Mouse (Mus musculus): ENCODE data around the gene Gm44502.
"Not testable (repeated sequence)": the region's sequence is repeated elsewhere in the genome, so short reads cannot be mapped to it uniquely, and the experiment has no call there.

Gm44502 gene

DNA sequence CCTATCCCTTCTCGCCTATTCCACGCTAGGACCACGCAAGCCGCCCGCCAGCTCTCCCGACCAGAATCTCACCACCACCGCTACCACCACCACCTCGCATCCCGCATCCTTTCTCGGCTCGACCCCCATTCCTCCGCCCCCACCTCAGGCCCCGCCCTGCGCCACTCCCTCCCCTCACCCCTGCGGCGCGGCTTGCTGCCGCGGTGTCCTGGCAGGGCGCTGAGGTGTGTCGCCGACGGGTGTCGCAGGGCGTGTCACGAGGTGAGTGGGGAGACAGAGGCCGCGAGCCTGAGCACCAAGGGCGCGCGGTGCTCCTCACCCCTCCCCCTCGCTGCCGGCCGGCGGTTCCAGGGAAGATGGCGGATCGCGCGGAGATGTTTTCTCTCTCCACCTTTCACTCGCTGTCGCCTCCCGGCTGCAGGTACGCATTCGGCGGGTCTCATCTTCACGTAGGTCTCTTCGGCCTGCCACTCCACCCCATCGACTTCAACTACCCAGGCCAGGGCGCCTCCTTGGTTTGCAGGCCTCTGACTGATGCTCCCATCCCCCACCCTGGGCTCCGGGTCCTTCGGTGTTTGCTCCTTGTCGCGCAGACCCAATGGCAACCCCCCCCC lies 24.5 kb upstream of the Gm44502 start, which contains the start of gene Mapk8ip2:
Gene Mapk8ip2 (plus strand): TSS at position 49 of the 614 bp plus-strand sequence.
- DNase-seq (ENCODE audit: low spot score in 2 of 2) = peak; percentile 43 to 48

DNA sequence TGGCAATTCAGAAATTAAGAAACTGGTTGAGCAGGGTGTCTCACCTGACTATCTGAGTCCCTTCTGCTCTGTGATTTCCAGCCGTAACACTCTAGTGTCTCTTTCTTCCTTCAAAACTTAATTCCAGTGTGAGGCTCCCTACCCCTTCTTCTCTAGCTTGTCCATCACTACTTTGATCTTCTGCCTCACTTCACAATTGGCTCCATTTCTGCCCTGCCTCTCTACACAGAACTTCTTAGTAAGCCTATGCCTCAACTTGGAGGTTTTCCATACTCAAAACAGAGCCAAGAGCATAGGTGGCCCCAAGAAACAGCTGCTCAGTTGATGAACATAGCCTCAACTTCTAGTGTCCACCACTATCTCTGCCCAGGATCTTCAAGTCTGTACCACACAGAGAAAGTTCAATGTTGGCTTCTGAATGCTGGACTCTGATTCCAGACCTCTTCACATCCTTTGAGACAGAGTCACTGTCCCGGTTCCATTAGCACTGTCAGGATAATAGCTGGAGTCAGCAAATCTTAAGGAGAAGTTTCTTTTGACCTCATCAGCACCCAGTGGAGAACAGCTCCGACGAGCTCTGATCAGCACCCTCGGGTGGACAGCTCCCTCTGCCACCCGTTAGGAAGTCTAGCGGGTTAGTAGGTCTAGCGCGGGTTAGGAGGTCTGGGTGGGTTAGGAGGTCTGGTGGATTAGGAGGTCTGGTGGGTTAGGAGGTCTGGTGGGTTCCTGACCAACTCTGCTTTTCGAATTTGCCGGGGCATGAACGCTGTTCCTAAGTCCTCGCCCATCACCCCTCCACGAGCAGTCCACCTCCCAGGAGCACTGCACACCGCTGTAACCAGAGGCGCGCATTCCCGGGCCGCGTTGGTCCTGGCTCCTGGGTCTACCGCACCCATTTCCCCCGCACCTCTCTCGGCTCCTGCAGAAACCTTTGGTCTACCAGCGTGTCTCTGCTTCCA lies 23.7 kb upstream of the Gm44502 start:
- no peak for DNase-seq (ENCODE audit: low spot score in 2 of 2)

DNA sequence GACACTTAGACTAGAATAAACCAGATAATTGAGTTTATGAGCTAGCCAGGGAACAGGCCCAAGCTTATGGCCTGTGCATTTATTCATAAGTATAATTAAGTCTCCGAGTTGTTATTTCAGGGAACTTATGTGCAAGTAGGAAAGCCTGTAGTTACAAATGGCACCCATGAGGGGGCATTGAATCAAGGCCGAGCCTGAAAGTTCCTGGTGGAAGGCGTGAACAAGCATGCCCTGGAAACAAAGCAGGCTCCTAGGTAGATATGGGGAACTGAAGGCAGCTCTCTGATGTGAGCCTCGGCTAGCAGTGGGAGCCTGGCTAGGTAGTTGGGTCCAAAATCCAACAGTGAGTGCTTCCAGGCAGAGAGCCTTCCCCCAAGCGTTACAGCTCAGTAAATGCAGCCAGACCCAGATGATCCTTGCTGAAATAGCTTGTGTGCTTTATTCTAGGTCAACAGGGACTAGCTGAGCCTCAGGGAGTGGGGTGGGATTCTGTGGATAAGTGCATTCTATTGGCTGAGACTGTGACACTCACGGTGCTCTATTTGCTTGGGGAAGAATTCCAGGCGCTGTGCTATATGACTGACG lies 13.1 kb upstream of the Gm44502 start:
- DNase-seq (ENCODE audit: low spot score in 2 of 2) = no peak

DNA sequence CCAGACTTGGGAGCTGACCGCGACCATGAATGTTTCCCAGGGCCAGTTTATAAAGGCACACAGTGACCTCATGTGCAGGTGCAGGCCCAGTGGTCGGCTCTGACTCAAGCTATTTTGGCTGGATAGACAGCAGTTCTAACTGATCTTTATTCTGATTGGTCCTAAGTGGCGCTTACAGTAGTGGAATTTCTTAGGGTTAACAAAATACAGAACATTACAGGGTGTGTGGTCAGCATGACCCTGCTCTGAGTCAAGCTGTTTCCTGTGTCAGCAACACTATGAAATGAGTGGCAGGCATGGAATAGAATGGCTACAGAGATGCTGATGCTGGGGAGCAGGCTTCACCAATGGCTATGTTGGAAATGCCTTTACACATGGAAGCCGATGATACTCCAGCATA lies 6.4 kb upstream of the Gm44502 start:
- no peak for DNase-seq (ENCODE audit: low spot score in 2 of 2)

DNA sequence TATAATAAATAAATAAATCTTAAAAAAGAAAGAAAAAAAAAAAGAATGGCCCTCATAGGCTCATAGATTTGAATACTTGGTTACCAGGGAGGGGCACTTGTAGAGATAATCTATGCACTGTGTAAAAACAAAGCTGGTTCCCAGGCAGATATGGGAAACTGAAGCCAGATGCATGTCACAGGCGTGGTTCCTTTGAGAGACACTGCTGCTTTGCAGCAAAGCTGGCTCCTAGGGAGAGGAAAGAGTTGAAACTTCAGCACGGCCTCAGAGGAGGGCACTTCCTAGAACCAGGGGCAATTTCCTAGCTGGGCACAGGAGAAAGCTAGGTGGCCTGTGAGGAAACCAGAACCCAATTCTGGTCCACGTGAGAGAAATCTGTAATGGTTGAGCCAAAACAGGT lies 4.6 kb upstream of the Gm44502 start:
- DNase-seq (ENCODE audit: low spot score in 2 of 2) = no peak

DNA sequence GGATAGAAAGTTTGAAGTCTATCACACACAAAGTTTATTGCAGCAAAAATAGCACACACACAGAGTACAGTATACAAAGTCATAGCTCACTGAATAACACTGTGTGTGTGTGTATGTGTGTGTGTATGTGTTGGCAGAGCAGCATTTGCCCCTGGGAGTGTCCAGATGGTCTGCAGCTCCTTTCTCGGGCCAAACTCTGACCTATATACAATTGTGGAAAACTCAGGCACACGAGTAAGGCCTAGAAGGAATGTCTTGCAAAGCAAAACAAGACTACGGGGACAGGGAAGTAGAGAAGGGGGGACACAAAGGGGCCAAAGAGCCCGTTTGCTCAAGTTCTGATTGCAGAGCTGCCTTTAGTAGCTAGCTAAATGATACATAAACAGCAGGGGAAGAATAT lies 3.5 kb upstream of the Gm44502 start:
- DNase-seq (ENCODE audit: low spot score in 2 of 2) = no peak

DNA sequence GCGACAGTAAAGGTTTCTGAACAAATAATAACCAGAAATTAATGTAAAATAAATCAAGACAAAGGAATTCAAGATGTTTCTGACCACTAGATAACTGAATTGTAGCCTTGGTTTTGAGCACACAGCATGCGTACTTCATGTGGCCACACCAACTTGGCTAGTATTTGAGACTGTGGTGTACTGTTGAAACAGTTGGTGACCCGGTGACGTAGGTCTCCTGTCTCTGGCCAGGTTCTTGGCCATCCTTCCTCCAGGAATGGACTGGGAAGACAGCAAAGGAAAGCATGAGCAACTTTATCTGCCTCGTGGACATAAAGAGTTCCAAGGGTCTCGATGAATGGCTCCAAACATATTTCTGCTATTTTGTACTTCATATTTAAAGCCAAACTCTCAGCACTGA lies 2.3 kb upstream of the Gm44502 start:
- DNase-seq (ENCODE audit: low spot score in 2 of 2) = no peak

DNA sequence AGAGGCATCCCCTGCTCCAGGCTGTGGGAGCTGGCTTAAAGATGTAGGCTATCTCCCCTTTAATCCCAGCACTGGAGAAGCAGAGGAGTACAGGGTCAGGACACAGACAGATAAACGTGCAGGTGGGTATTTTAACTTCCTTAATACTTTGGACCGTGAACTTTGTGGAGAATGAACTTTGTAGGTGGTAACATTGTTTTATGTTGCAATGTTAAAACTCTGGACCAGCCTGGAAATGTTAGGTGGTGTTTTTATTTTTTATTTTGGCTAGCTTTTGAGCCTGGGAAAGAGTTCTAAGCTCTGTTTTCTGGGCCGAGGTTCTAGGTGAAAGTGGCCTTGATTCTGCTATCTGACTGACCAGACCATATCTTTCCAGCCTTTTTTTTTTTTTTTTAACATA lies 1.8 kb upstream of the Gm44502 start:
- DNase-seq (ENCODE audit: low spot score in 2 of 2) = no peak

DNA sequence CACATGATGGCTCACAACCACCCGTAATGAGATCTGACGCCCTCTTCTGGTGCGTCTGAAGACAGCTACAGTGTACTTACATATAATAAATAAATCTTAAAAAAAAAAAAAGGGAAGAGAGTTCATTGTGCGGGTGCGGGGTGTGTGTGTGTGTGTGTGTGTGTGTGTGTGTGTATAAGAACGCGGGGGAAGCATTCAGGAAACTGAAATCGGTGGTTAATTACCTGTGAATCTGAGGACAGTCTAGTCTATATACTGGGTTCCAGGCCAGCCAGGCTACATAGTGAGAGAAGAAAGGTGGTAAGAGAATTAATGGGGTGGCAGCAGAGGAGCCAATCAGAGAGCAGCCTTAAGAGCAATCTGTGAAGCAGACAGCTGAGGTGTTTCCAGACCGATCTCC lies 1.3 kb upstream of the Gm44502 start:
- not testable (repeated sequence) for DNase-seq (ENCODE audit: low spot score in 2 of 2)

DNA sequence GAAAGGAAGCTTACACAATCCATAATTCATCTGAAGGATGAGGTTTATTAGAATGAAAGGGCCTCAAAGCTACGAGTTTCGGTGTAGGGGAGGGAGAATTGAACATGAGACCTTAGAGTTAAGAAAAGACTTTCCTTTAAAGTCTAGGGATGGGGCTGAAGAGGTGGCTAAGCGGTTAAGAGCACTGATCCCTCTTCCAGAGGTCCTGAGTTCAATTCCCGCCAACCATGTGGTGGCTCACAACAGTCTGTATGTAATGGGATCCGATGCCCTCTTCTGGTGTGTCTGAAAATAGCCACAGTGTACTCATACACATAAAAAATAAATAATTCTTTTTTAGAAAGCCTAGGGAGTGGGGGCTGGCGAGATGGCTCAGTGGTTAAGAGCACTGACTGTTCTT lies 845 bp upstream of the Gm44502 start:
- no peak for DNase-seq (ENCODE audit: low spot score in 2 of 2)

DNA sequence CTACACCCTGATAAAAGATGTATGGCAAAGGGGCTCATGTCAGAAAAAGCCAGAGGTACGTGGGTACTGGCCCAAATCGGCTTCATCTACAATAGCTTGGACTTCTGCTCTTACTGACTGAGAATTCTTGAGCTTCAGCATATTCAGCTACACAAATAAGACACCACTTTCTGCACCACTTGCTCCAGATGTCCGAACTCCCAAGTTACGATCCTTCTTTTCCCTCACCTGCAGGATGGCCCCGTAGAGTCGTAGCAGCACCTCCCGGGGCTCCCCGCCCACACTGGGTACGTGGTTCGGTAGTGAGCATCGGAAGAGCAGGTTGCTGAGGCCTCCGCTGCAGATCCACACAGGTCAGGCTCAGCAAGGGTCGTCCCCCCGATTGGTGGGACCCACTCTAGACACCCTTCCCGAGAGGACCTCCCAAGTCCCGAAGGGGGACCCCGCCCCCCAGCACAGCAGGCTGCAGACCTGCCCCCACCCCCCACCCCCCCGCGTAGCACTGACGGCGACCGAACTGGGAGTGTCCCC lies 610 bp downstream of the Gm44502 start:
- peak in 1 of 2 experiments; percentile 17 for DNase-seq (ENCODE audit: low spot score in 2 of 2)

DNA sequence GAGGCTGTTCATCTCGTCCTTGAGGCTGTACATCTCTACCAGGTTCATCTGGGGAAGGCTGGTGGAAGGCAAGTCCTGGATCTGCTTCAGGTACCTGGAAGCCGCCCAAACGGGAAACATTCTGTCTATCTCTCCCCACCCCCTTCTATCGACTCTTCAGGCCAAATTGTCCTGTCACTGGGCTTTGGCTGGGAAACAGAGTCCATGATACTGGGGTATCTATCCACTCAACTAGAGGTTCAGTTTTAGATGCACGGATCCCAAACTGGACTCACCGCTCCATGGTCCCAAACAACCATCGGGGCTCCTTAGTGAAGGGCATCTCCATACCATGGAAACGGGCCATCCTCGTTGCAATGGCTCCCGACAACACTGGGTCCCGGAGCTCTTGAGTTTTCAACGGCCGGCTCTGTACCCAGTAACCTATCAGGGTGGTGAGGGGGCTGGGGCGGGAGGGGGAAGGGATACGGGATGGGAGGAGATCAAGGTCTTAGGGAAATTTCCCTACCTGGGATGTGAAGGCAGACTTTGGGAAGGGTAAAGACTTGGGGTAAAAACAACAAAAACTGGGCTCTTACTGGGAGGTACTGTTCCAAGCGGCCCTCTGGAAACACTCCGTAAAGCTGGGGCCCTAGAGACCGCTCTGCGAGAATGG lies 1.2 kb downstream of the Gm44502 start:
- DNase-seq (ENCODE audit: low spot score in 2 of 2) = no peak

DNA sequence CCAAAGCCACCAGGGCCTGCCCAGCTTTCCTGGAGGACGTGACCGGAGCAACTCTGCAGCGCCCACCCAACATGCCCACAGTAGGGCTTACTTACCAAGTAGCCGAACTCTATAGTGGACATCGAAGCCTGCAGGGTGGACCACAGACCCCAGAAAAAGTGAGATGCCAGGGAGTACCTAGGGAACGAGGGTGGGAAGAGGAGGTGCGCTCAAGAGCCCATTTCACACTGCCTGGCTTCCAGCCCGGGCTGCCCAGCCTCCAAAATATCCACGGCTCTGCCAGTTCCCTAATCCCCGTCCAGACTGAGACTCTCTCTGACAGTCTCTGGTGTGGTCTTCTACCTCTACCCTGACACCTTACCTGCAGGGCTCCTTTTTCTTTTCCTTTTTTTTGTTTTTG lies 2.8 kb downstream of the Gm44502 start:
- no peak for DNase-seq (ENCODE audit: low spot score in 2 of 2)

DNA sequence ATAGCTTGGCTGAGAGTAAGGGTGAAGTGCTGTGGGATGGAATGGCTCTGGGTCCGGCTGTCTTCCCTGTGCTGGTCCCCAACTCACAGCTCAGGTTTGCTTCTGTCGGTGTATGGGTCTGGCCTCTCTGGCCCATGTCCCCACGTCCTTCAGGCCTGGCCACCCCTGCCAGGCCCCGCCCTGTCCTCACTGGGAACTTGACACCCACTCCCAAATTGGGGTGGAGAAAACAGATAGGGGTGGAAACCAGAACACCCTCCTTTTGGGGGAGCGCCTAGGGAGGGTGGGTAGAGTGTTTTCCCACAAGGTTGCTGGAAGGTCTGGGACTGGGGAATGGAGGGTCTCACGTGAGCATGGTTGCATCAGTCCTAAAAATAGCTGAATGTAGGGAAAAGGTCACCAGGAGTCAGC lies 3.8 kb downstream of the Gm44502 start, which contains the start of gene Cpt1b:
Gene Cpt1b (minus strand): TSS at position 153 of the 411 bp plus-strand sequence.
- no peak for DNase-seq (ENCODE audit: low spot score in 2 of 2)

DNA sequence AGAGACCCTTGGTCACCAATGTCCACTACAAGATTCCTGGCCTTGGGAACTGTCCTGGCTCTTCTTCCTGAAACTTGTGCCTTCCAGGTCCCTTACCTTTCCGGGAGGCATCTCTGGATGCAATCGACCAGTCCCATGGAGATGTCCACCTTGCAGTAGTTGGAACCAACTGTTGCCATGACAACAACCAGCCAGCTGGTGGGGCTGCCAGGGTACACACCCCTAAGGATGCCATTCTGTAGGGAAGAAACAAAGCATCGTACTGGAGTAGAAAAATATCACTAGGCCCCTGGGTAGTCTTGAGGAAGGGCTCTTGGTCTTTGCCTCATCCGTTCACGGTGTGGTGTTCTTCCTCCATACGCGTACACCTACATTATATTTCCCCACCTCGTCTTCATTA lies 4.9 kb downstream of the Gm44502 start:
- no peak for DNase-seq (ENCODE audit: low spot score in 2 of 2)

DNA sequence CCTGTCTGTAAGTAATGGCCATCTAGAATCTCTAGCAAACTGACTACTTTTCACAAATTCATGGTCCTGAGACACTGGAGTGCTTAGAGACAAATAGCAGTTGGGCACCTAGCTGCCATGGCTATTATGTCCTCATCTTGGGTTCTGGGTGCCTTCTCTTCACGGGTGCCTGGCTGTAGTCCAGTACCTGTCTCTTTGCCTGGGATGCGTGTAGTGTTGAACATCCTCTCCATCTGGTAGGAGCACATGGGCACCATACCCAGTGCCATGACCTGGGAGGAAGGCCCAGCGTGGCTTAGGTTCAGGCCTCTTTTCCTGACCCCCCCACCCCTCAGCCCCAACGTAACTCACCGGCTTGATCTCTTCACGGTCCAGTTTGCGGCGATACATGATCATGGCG lies 7.6 kb downstream of the Gm44502 start:
- DNase-seq (ENCODE audit: low spot score in 2 of 2) = no peak

DNA sequence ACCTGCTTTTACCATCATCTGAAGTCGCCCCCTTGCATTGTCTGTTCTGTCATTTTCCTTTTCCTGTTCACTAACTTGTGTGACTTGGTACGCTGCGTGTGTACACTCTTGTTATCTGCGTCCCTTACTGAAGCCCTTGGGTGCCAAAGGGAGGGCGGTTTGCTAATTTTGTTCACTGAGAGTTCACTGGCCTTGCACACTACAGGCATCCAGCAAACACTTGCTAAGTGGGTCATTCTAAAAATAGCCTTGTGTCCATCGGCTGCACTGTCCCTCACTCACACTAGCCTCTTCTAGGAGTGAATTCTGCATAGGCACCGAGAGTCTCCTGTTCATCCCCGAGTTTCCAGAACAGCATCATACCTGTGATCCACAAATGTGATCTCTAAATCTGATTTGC lies 14.2 kb downstream of the Gm44502 start:
- no peak for DNase-seq (ENCODE audit: low spot score in 2 of 2)

DNA sequence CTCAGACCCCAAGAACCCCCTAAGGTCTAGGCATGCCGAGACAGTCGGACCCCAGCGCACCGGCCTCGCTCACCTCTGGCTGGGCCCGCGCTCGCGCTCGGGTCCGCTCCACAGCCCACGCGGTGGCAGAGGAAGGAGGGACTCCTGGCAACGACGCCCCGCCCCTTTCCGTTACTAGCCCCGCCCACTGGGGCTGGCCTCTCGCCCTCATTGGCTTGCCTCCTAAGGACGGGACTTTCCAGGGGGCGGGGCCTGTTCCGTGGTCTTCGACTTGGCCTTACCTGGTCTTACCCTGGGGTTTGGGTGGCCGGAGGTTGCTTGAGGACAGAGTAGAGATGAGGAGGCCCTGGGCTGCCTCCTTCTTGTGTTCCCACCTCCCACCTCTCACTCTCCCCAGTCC lies 19.4 kb downstream of the Gm44502 start, which contains the start of gene Syce3:
Gene Syce3 (minus strand): TSS at position 386 of the 400 bp plus-strand sequence.
- DNase-seq (ENCODE audit: low spot score in 2 of 2) = no peak

DNA sequence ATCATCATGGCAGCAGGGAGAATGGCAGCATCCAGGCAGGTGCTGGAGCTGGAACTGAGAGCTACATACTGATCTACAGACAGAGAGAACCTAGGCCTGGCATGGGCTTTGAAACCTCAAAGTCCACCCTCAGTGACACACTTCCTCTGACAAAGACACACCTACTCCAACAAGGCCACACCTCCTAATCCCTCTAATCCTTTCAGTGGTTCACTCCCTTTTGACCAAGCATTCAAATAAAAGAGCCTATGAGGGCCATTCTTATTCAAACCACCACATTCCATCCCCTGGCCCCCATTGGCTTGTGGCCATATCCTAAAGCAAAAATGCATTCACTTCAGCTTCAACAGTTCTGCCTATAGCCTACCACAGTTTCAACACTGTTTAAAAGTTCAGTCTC lies 22.8 kb downstream of the Gm44502 start:
- DNase-seq (ENCODE audit: low spot score in 2 of 2) = no peak

DNA sequence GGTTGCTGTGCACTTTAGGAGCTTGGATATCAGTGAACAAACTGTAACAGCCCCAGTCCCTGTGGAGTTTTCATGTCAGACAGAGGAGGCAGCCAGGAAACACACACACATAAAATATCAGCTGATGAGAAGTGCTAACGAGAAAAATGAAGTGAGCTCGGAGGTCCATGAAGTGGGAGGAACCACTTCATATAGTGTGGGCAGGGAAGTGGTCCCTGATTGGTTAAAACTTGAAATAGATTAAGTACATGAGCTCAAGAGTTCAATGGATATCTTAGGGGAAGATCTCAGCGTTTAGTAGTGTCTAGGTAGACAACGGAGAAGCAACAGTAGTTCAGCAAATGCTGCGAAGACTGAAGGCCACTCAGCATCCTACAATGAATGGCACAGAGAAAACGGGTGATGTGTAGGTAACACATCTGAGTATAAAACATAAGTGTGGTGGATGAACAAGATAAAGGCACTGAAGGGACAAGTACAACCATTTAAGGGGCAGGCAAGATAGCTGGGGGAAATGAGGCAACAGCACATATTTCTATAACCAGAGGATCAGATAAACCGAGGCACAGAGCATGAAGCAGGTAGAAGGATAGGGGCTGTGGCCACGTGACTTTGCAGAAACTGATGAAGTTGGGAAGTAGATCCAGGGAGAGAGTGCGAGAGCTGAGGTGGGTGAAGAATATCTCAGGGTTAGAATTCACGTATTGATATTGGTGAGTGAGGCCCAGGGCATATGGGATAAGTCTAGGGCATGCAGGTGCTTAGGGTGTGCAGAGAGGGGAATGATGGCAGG lies 24.5 kb downstream of the Gm44502 start:
- DNase-seq (ENCODE audit: low spot score in 2 of 2) = no peak

DNA sequence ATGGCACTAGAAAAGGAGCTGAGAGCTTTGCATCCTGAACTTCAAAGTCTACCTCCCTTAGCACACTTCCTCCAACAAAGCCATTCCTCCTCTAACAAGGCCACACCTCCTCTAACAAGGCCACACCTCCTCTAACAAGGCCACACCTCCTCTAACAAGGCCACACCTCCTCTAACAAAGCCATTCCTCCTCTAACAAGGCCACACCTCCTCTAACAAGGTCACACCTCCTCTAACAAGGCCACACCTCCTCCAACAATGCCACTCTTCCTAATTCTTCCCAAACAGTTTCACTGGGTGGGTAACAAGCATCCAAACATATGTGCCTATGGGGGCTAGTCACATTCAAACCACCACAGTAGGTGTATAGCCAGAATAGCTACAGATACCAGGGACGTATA lies 27.0 kb downstream of the Gm44502 start:
- no peak for DNase-seq (ENCODE audit: low spot score in 2 of 2)
